Mouse (Mus musculus) embryonic fibroblast, embryonic 13.5 days (primary cell): ENCODE measurements at regions not wholly inside any gene's neighbourhood (a gene's known extent, or its start where the extent isn't known, plus 50 kb on each side); places are given as distances from the start of the nearest gene placed in this dataset.

Source experiments
- CTCF ChIP-seq: IDR thresholded peaks from 2 replicates; pipeline ENCODE4 v1.5.1; 2011; ENCODE audit warnings: mild to moderate bottlenecking, control low read depth, low read length, moderate library complexity, borderline replicate concordance; ENCODE audit not compliant: insufficient read depth
- POLR2A ChIP-seq: IDR thresholded peaks from 2 replicates; pipeline ENCODE4 v1.6.1; 2011; ENCODE audit warnings: low read depth, mild to moderate bottlenecking, control low read depth, low read length, moderate library complexity

- TF ChIP-seq CTCF (no peak), POLR2A (no peak)
Observed at GRCm38 (mm10) chr11:32902923-32903322, 78.5 kb upstream of the Smim23 start.
